Mouse (Mus musculus) retina, postnatal 1 day (tissue): ENCODE results near the gene Esrrb.

Experiments used
- DNase-seq: peaks from one replicate; pipeline ENCODE4 v3.0.0-alpha.2; 2012

Esrrb gene

DNA sequence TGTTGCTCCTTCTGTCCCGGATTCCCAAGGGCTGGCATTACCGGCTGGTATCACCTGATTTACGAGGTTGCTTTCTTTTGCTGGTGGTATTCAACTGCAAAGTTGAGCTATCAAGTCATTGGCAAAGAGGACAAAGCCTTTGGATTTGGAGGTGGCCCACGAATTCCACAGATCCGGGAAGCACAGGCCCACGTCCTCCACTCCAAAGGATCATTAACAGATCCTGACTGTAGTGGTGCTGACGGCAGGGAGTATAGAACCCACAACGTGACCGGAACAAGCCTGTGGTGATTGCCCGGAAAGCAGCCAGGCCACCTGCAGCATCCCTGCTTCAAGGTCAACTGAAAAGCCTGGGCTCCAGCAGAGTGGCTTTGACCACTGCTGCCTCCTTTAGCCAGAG, 140.8 kb downstream of the Esrrb start:
- no peak for DNase-seq

DNA sequence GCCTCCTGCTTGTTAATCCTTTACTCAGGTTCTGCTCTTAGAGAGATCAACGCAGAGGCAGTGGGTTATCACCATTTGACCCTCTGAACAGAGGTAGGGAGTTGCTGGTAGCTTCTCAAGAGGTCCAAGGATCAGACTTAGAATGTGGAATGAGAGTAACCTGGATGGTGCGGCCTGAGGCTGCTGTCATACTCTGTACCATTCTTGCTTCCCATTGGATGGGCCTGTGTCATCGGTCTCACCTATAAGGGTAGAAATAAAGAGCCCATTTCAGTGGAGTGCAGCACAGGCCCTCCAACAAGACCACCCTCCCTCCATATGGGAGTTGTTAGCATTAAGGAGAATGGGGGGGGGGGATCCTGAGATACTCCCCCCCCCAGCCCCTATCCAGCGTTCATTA, 143.0 kb downstream of the Esrrb start:
- DNase-seq, result no peak

DNA sequence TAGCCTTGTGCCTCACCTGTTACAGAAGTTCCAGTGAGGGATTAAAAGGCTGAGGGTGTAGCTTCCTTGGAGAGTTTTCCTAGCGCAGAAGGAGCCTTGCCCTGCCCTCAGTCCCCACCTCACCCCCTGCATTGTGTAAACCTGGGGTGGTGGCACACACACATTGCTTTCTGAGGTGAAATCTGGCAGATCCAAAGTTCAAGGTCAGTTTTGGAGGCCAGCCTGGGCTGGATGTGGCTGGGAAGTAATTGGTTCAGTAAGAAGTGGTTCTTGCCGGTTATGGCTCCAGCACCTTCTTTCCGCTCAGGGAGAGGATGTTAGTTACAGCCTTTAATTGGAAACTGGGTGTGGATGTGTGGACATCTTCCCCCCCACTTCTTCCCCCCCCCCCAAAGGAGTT, 143.4 kb downstream of the Esrrb start:
- DNase-seq, result no peak

DNA sequence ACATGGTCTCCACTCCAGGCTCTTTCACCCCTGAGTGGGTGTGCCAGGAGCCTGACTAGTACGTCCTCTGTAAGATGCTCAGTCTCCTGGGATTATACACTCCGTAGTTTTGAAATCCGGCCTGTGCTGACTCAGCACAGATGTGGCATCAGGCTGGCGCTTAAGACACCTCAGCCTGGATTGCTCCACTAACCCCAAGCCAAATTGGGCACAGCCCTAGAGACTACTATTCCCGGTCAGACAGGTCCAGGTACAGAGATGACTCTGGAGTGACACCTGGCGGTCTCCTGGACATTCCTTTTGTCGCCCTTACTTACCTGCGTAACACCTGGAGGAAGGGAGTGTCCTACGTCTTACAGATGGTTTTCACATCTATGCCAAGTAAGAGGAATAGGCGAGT, 146.8 kb downstream of the Esrrb start:
- no peak for DNase-seq

DNA sequence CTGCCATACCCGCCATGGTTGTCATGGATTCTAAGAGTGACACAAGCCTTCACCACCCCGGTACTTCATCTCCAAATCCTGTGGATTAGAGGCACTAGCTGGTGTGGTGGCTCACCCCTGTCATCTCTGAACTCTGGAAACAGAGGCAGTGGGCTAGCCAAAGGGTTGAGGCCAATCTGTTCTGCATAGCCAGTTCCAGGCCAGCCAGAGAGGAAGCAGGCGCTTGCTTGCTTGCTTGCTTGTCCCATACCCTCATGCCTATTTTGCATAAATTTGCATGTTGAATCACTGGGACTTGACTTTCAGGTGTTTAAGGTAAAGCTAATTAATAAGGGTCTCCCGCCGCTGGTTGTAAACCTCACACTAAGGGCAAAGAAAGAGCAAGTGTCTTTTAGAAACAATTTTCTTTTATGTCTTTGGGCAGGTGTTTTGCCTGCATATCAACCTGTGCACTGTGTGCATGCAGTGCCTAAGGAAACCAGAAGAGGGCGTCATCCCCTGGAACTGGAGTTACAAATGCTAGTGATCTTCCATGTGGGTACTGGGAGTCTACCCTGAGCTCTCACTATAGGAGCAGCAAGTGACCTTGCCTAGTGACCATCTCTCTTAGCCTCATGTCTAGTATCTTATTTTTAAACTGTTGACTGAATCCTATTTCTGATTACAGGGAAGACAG, 147.5 kb downstream of the Esrrb start:
- no peak for DNase-seq

DNA sequence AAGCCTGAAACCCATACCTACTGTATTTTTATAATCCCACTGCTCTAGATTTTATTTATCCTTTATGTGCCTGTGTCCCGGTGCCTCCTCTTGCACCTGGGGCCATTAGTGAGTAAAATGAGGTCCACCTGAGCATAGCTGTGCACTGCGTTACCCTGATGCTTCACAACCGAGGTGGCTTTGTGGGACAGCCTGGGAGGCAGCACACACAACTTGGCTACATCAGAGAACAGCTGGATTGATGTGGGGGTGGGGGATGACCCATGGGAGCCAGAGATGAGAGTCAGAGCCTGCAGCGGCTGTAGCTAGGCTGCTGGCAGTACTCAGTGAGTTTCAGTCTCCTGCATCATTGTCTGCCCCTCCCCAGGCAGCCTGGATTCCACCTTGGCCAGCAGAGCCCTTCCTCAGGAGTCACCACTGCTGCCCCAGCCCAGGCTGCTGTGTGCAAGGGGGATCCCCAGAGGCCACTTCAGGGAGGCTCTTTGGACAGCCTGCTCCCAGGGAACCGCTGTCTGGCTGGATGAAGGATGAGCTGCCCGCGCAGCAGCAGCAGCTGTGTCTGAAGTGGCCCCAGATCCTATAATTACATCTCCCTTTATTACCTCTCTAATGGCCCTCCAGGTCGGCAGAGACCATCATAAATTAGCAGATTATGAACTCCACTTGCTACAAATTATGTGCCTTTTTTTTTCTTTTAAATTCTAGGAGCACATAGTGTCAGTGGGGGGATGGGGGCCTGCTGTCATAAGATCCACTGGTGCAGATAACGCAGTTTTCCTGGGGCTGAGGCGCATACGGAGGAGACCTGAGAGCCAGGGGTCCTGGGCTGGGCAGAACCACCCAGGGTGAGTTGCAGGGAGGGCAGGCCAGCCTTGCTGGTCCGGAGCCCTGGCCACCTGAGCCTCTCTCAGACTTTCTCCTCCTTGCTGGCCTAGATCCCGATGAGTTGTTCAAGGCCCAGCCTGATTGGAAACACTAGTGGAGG, 148.7 kb downstream of the Esrrb start:
- DNase-seq, result no peak

DNA sequence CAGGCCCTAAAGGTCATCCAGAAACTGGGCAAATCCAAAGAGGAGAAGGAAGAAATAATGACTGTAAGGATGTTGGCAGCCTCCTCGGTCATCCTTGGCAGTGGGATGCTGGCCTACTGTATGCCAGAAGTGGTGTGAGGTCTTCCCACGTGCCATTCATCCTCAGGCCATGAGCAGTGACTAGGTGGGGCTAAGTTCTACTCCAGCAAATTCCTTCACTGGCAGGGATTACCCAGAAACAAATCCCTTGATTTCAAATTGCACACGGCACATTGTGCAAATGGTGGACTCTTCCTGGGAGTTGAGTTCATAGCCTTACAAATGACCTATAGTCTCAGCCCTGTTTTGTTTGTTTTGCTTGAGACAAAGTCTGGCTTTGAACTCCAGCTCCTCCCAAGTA, 151.4 kb downstream of the Esrrb start:
- DNase-seq, result no peak

DNA sequence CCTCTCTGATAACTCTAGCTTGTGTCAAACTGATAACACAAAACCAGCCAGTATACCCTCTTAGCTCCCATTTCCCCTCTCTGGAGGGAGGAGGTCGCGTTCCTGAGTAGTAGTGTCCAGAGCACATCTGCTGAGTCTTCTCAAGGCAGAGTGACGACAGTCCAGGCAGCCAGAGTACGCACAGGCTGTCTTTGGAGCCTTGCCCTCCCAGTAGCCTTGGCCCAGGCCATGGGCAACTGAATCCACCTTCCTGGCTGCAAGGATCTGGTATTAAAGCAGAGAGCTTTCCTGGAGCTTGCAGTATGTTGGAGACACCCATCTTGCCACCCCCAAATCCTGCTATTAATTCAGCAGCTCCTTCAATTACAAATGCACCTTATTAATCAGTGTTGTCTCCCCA, 152.7 kb downstream of the Esrrb start:
- DNase-seq, result no peak

DNA sequence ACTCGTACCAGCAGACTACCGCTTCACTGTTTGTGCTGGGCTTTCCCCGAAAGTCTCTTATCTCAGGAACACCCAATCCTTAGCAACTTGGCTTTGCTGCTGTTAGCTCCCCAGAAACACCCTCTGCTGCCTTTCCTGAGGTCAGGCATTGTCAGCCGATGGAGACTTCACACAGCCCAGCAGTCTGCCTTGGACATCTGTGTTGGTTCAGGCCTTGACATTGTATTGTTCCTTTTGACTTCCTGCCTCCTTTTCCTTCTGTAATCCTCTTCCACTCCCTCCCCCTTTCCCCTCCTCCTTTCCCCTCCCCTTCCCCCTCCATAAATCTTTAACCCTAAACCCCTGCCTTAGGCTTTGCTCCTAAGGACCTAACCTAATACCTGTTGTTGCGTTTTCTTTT, 155.7 kb downstream of the Esrrb start:
- no peak for DNase-seq

DNA sequence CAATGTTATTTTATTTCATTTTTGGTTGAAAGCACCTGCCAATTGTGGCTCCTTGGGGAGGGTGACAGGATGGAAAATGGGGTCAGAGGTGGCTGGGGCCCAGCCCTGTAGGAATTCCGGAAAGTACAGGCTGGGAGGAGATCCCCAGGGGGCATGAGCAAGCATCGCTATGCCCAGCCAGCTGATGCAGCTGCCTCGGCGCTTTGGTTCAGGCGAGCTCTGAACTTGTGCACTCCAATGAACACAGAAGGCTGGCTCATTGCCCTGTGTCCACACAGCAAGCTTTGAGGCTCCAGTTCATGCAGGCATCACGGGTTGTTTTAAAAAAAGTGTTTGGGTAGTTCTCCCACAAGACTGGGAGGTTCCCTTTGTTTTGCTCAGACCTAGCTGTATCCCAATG, 156.8 kb downstream of the Esrrb start:
- DNase-seq, result peak; percentile 37

DNA sequence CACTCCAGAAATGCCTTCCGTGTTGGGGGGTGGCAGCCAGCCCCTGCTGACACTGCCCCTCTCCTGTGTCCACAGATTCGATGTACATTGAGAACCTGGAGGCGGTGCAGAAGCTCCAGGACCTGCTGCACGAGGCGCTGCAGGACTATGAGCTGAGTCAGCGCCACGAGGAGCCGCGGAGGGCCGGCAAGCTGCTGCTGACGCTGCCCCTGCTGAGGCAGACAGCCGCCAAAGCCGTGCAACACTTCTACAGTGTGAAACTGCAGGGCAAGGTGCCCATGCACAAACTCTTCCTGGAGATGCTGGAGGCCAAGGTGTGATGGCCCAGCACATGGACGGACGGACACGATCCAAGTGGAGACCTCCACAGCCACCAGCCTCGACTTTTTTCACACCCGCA, 157.8 kb downstream of the Esrrb start:
- DNase-seq, result peak; percentile 32

DNA sequence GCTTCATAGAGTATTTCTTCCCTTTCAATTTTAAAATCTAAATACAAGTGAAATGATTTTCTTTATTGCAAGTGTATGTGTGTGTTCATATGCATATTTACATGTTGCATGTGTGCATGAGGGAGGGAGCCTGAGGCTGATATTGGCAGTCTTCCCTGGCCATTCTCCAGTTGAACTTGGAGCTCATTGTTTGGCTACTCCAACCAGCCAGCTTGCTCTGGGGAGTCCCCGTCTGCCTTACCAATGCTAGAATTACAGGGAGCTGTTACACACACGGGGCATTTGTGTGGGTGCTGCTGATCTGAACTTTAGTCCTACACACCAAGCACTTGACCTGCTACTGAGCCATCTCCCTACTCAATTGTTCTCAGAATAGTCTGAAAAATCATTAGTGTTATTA, 173.4 kb downstream of the Esrrb start:
- DNase-seq, result no peak

DNA sequence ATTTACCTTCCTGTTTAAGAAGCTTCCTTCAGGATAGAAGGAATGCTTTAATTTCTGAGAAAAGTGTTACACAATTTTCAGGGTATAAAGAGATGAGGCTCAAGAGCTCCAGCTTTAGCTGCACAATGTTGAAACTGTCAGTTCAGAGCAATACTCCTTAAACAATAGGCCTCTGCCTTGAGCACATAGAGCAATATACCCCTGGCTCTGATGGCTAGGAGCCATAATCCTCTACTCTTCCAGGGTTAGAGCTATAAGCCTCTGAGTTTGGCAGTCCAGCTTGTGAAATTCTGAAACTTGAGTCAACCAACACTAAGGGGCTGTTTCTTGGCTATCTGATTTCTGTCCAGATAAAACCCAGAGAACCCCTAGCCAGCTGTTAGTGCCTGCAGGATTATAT, 176.9 kb downstream of the Esrrb start:
- no peak for DNase-seq

DNA sequence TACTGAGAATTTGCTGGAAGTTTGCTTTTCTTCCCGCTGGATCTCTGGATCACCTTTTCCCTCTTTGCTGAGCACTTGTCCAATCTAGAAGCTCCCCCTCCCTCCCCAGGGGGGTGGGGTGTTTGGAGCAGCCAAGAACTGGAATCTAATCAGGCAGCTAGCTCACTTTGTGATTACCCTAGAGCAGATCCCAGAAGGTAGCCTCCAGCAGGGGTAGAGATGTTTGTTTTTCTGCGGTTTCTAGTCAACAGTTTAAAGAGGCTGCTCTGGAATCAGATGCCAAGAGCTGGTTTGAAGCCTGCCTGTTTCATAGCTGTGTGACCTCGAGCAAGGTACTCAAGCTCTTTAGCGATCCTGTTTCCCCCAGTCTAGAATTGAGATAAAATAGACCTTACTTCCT, 177.8 kb downstream of the Esrrb start:
- no peak for DNase-seq

DNA sequence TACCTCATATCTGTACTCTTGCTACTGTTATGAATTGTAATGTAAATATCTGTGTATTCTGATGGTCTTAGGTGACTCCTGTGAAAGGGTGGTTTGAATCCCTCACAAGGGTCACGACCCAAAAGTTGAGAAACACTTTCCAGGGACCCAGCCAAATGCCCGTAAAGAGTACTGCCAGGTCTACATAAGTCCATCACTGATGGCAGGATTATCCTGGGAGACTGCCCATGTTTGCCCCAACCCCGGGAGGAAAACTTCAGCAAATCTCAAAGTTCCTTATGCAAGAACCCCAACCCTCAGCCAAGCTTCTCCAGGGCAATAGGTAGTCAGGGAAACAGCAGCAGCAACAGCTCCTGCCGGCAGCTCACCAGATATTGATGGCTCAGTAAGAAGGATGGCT, 178.6 kb downstream of the Esrrb start:
- DNase-seq, result no peak

DNA sequence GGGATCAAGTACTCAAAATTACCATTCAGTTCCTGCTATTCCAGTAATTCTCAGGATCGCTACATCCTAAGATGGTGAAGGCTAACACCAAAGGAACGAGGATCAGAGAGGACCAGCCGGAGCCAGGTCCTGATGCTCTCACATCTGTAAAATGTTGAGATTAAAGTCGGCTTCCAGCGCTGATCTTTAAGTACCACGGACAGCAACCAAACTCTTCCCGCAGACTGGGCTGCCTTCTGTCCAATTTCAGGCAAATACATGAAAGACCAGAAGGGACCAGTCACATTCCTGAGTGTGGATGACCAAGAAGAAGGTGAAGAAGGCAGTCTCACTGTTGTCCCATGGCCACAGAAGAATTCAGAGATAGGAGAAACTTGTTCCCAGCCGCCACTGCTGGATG, 186.9 kb downstream of the Esrrb start:
- DNase-seq, result peak; percentile 18

DNA sequence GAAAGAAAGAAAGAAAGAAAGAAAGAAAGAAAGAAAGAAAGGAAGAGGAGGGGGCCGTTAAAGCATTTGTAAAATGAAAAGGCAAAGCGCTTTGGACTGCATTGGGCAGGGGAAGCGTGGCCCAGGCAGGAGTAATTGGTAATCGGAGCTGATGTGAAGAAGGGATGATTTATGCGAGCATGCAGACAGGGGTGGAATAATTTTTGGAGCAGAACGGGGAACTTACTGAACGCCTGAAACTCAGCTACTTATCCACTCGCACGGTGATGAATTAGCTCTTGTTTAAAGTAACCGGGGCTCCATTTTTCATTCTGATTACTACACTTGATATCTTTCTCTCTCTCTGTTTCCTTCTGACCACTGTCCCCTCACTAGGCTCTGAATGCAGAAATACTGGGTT, 192.1 kb downstream of the Esrrb start:
- no peak for DNase-seq

DNA sequence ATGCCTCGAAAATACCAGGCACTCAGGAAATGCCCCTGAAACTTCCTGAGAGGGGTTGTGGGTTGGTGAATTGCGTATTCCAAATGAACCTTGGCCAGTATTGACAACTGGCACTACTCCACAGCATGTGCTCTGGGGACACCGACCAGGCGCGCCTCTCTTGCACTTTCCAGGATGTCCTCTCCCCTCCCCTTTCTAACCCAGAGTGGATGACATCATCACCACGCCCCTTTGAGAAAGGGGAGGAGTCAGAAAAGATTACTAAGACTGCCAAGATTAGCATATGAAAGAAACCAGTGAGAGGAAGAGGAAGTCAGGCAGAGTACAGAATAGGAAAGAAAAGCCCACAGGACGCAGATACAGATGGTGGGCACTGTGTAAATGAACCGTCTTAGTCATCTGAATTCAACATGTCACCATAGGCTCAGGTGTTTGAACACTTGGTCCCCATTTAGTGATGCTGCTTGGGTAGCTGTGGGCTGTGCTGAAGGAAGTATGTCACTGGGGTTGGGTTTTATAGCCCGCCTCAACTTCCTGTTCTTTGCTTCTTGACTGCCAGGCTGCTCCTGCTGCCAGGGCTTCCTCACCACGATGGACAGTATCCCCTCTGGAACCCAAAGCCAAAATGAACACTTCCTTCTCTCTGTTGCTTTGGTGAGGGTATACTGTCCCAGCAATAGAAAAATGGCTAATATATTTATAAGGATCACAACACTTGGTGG, 196.0 kb downstream of the Esrrb start:
- DNase-seq, result peak; percentile 61

DNA sequence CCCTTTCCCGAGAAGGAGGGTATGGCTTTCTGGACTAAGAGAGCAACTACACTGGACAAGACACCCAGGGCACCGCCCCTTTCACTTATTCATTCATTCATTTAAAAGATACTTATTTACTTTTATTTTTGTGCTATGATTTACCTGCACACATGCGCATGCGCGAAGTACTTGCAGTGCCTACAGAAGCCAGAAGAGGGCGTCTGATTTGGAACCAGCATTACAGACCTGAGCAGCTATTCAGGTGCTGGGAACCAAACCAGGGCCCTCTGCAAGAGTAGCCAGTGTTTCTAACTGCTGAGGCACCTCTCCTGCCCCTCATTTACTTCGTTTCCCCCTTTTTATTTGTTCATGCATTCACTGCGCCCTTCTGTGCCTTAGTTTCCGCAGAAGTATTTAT, 198.0 kb downstream of the Esrrb start:
- DNase-seq, result no peak

DNA sequence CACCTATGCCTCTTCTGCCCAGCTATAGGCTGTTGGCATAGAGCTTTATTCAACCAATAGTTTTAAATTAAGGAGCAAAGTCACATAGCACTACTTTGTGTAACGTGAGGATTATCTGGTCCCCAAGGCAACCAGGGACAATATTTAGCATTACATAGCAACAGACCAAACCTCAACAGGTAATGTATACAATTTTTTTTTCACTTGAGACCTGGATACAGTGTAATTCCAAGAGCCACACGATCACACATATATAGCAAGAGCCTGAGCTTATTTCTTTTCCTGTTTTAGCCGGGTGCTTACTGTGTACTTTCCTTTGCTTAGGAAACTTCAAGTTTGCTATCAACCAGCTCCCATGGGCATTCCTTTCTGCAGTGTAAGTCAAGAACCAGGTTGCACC, 201.8 kb downstream of the Esrrb start:
- no peak for DNase-seq

DNA sequence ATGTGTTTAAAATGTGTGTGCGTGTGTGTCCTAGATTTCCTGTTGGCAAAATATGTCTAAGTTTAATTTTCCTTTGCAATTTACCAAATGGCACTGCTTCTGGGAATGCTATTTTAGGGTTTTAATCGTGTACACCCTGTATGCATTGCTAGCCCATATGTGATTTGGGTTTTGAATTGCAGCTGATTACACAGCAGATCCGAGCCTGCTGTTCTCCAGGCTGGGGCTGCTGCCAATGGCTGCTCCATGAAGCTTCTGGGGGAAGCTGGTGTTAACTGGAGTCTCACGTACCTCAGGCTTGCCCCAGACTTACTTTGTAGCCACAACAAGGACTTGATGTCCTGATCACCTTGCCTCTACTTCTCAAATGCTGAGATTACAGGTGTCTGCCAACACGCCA, 205.1 kb downstream of the Esrrb start:
- DNase-seq, result no peak
